Mouse (Mus musculus): Measurements from ENCODE around the gene Xpo5.

- TF ChIP-seq CTCF (IDR thresholded peaks at IDR 0.05; ENCODE audit: low read depth) (no peak), EP300 (IDR thresholded peaks at IDR 0.05; ENCODE audit: low read depth) (no peak)
Measured at GRCm38 (mm10) chr17:46277586-46277985, 75.0 kb downstream of the Xpo5 start.

Data from heart, postnatal 0 days (tissue).